Mouse (Mus musculus): ENCODE data around the gene Rrm2.

DNA sequence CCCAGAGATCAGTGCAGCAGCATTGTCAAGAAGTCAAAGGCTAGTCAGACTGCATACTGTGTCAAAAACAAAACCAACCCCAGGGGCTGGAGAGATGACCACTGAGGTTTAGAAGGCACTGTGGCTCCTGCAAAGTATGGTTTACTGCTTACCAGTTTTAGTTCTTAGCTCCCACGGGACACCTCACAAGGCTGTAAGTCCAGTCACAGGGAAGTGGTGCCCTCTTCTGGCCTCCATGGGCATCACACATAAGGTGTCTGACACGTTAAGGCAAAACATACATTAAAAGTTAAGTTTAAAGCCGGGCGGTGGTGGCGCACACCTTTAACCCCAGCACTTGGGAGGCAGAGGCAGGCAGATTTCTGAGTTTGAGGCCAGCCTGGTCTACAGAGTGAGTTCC lies 2.6 kb downstream of the Rrm2 start:
- TF ChIP-seq CTCF (IDR thresholded peaks at IDR 0.05; ENCODE audit: low read depth) (peak; percentile 83), EP300 (IDR thresholded peaks at IDR 0.05; ENCODE audit: low read depth) (no peak)

Data from liver, embryonic 14.5 days (tissue).